Mouse (Mus musculus): ENCODE measurements around the gene Carmil1.

DNA sequence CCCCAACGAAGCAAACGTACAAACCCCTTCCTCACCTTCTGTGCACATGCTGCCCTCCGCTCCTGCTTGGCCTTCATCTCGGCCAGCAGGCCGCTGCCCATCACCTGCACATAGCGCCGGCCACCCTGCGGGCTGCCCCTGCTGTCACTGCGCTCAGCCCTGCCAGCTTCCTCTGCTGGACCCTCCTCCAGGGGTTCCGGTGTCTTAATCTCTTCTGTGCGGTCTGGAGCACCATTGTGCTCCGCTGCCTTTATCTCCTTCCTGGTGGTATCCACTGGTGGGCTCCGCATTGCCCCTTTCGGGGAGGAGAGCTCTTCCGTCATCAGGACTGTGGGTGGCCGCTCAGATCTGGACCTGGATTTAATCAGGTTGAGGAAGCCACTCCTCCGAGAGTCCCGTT, 244.4 kb downstream of the Carmil1 start:
- TF ChIP-seq GATA1 (IDR thresholded peaks at IDR 0.05; ENCODE audit: borderline replicate concordance, low read length) (no peak), FLI1 (IDR thresholded peaks at IDR 0.05; ENCODE audit: low read length) (no peak)
